Mouse (Mus musculus) megakaryocyte, embryonic 14.5 days (primary cell): ENCODE measurements at regions not wholly inside any gene's neighbourhood (a gene's known extent, or its start where the extent isn't known, plus 50 kb on each side); places are given as distances from the start of the nearest gene placed in this dataset.

Source experiments
- FLI1 ChIP-seq: IDR thresholded peaks from 2 replicates; pipeline ENCODE4 v1.6.1; 2012; ENCODE audit warnings: low read length, inconsistent platforms, mixed read lengths
- GATA1 ChIP-seq: IDR thresholded peaks from 3 replicates; pipeline ENCODE4 v1.6.1; 2012; ENCODE audit warnings: mixed read lengths, low read length, inconsistent platforms, borderline replicate concordance

DNA sequence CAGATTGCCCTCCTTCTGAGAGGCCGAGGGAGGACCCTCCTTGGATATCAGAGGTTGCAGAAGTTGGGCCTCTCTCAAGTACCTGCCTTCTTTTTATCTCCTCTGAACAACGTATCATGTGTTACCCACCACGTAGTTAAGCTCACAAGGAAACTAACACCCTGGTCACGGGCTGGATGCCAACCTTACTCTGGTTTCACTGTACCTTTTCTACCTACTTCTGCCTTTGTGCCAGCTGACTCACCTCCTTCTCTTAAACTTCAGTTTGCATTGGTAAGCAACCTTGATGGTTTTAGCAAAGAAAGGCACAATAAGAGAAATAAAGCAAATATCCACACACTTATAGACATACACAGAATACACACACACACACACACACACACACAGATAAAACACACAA, 111.7 kb upstream of the Mtpn start:
- no peak for TF ChIP-seq GATA1
- no peak for TF ChIP-seq FLI1
